Mouse (Mus musculus) forebrain, embryonic 10.5 days (tissue): ENCODE results near the gene Gm14214. TPM values are rescaled to one million over a fixed set of nuclear protein-coding genes. Genes with fewer than 3 reads are reported as not detected.

ENCODE experiments used
- DNase-seq: peaks from one replicate; pipeline ENCODE4 v3.0.0-alpha.2; 2017; ENCODE audit warnings: low spot score; ENCODE audit errors: extremely low spot score
- H3K27ac ChIP-seq: fragments of 300-500 bp; sonication (generic); 2 replicates; pipeline ENCODE4 v1.5.1; 2016; ENCODE audit warnings: mild to moderate bottlenecking
- H3K27me3 ChIP-seq: fragments of 300-500 bp; sonication (generic); 2 replicates; pipeline ENCODE4 v1.6.1; 2016; ENCODE audit warnings: mild to moderate bottlenecking; ENCODE audit not compliant: poor library complexity, severe bottlenecking
- H3K36me3 ChIP-seq: fragments of 300-500 bp; sonication (generic); replicated peaks from 2 replicates; pipeline ENCODE4 v1.6.1; 2016; ENCODE audit warnings: mild to moderate bottlenecking, moderate library complexity
- H3K4me1 ChIP-seq: fragments of 300-500 bp; sonication (generic); 2 replicates; pipeline ENCODE4 v1.6.1; 2016
- H3K4me3 ChIP-seq: fragments of 300-500 bp; sonication (generic); 2 replicates; pipeline ENCODE4 v1.5.1; 2016; ENCODE audit warnings: mild to moderate bottlenecking, moderate library complexity
- H3K9me3 ChIP-seq: fragments of 300-500 bp; sonication (generic); 2 replicates; pipeline ENCODE4 v1.6.1; 2016; ENCODE audit warnings: mild to moderate bottlenecking, moderate library complexity
- WGBS: fragments of 180-500 bp; shearing (Covaris S2); methylation state at CpG from one replicate; pipeline ENCODE4 v1.1.7; 2016; 5-methylcytosine and 5-hydroxymethylcytosine counted together
- polyA plus RNA-seq: library from polyadenylated mRNA; unstranded; fragments of >200 nt; fragmentation: Nextera tagmentation; extraction: Ambion mirVana; gene quantifications from 2 replicates; pipeline ENCODE4 v1.2.1, GENCODE M21; 2016

The Gm14214 gene
- polyA plus RNA-seq, 1 experiment from 2014 or later, result not detected

- Histone ChIP-seq H3K27ac (no peak overlapping the region), H3K9me3 (peaks cover 8% of the 10 kb centered on the region), H3K4me1 (peaks cover 7% of the 10 kb centered on the region), H3K36me3 (no peaks in the 10 kb centered on the region), H3K27me3 (no peaks in the 10 kb centered on the region), H3K4me3 (no peak overlapping the region)
- DNase-seq, result no peak
- WGBS, result 78% methylated on average over 9 of the region's 9 CpGs
Observed at GRCm38 (mm10) chr2:154764828-154765497, 4.9 kb downstream of the Gm14214 start.

DNA sequence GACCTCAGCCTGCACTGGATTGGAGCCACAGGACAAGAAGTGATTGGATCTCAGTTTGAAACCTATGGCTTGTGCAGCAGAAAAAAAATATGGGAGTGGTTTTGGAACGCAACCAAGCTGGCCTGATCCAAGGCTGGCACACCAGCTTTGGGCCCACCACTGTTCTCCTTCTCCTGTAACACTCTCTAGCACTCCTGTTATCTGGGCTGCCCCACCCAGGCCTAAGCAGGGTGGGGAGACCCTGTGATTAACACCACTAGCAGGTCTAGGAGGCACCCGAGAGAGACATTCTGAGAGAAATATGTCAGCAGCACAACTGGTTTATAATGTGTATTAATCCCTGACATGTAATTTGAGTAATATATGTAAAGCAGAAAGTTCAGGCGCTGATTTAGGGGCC lies 6.6 kb downstream of the Gm14214 start:
- Histone ChIP-seq H3K27me3 (no peaks in the 10 kb centered on the region), H3K4me3 (no peak overlapping the region), H3K9me3 (peaks cover 8% of the 10 kb centered on the region), H3K27ac (no peak overlapping the region), H3K4me1 (peaks cover 7% of the 10 kb centered on the region), H3K36me3 (no peaks in the 10 kb centered on the region)
- DNase-seq, result no peak
- 88% methylated on average over 3 of the region's 3 CpGs for WGBS

DNA sequence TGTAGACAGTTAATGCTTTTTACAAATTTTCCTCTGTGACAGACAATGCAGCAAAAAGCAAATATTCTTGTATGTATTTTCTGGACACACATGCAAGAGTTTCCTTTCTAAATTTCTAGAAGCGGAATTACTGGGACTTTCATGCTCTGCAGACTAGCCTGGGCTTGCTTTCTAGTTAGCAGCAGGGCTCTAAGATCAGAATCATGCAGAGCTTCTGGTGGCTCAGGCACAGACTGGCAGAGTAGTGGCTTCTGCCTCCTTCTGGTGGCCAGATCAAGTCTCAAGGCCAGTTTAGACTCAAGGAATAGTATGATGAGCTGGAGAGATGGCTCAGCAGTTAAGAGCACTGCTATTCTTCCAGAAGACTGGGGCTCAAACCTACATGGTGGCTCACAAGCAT lies 11.4 kb downstream of the Gm14214 start:
- DNase-seq, result no peak
- WGBS, result 86% methylated on average over 1 of the region's 1 CpGs
- peaks cover 8% of the 10 kb centered on the region for H3K9me3 ChIP-seq
- no peaks in the 10 kb centered on the region for H3K36me3 ChIP-seq
- H3K27ac ChIP-seq, result no peak overlapping the region
- H3K4me3 ChIP-seq, result no peak overlapping the region
- H3K27me3 ChIP-seq, result no peaks in the 10 kb centered on the region
- peaks cover 6% of the 10 kb centered on the region for H3K4me1 ChIP-seq

GRCm38 (mm10) chr2:154757691-154758090 lies 12.1 kb downstream of the Gm14214 start:
- Histone ChIP-seq H3K27me3 (no peaks in the 10 kb centered on the region), H3K9me3 (peaks cover 8% of the 10 kb centered on the region), H3K4me1 (no peaks in the 10 kb centered on the region), H3K27ac (no peak overlapping the region), H3K36me3 (no peaks in the 10 kb centered on the region), H3K4me3 (no peak overlapping the region)
- WGBS, result 90% methylated on average over 5 of the region's 5 CpGs
- DNase-seq, result no peak

DNA sequence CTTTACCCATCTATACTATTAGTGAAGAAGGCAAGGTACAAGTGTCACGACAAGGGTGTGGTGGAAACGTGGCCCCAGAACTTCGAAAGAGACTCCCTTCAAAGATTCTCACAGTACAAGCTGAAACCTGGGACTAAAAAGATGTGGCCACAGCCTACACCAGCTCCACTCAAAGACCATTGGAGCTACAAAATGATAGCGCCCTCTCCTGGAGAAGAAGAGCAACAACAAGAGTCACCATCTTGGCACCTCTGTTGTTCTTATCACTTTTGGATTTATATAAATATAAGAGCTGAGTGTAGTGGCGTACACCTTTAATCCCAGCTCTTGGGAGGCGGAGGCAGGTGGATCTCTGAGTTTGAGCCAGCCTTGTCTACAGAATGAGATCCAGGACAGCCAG lies 14.0 kb downstream of the Gm14214 start:
- no peak for DNase-seq
- H3K9me3 ChIP-seq, result peaks cover 4% of the 10 kb centered on the region
- H3K36me3 ChIP-seq, result no peaks in the 10 kb centered on the region
- no peak overlapping the region for H3K27ac ChIP-seq
- WGBS, result 57% methylated on average over 6 of the region's 6 CpGs
- no peak overlapping the region for H3K4me3 ChIP-seq
- peaks cover 7% of the 10 kb centered on the region for H3K4me1 ChIP-seq
- peaks cover 12% of the 10 kb centered on the region for H3K27me3 ChIP-seq

DNA sequence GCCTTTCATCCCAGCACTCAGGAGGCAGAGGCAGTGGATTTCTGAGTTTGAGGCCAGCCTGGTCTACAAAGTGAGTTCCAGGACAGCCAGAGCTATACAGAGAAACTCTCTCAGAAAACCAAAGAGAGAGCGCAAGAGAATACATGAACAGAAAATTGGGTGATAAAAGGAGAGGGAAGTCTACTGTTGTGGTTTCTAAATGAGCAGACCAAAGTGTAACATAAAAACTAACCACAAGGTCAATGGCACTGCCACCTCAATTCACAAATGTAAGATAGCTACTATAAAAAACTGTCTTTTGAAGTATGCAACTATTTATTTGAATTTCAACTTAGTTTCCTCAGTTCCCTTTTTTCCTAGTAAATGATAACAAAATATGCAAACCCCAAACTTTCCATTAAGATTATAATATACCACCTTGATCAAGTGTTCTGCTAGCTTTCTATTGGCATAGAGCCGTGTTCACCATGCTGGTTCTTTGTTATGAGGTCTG lies 15.7 kb downstream of the Gm14214 start:
- no peaks in the 10 kb centered on the region for H3K36me3 ChIP-seq
- peaks cover 19% of the 10 kb centered on the region for H3K27me3 ChIP-seq
- 87% methylated on average over 2 of the region's 2 CpGs for WGBS
- no peak overlapping the region for H3K4me3 ChIP-seq
- H3K27ac ChIP-seq, result no peak overlapping the region
- DNase-seq, result no peak
- H3K9me3 ChIP-seq, result no peaks in the 10 kb centered on the region
- peaks cover 16% of the 10 kb centered on the region for H3K4me1 ChIP-seq

- no peak for DNase-seq
- Histone ChIP-seq H3K4me1 (peaks cover 23% of the 10 kb centered on the region), H3K9me3 (no peaks in the 10 kb centered on the region), H3K27ac (no peak overlapping the region), H3K27me3 (peaks cover 19% of the 10 kb centered on the region), H3K36me3 (no peaks in the 10 kb centered on the region), H3K4me3 (no peak overlapping the region)
- 52% methylated on average over 8 of the region's 8 CpGs for WGBS
Observed at GRCm38 (mm10) chr2:154751924-154752323, 17.9 kb downstream of the Gm14214 start.

- Histone ChIP-seq H3K27ac (0 out of 2 replicates have a peak overlapping the region, but pooled peaks have one; percentile 6), H3K9me3 (no peaks in the 10 kb centered on the region), H3K36me3 (no peaks in the 10 kb centered on the region), H3K4me3 (peak overlapping the region; percentile 18; the same call in 1 of the 2 replicates), H3K27me3 (peaks cover 23% of the 10 kb centered on the region), H3K4me1 (peaks cover 23% of the 10 kb centered on the region)
- WGBS, result 49% methylated on average over 23 of the region's 23 CpGs
- peak; percentile 27 for DNase-seq
Observed at GRCm38 (mm10) chr2:154749046-154750036, 20.5 kb downstream of the Gm14214 start.

- WGBS, result 90% methylated on average over 2 of the region's 2 CpGs
- Histone ChIP-seq H3K4me3 (no peak overlapping the region), H3K36me3 (no peaks in the 10 kb centered on the region), H3K4me1 (peaks cover 25% of the 10 kb centered on the region), H3K27me3 (peaks cover 23% of the 10 kb centered on the region), H3K27ac (no peak overlapping the region), H3K9me3 (no peaks in the 10 kb centered on the region)
- no peak for DNase-seq
Observed at GRCm38 (mm10) chr2:154748383-154748782, 21.4 kb downstream of the Gm14214 start.

DNA sequence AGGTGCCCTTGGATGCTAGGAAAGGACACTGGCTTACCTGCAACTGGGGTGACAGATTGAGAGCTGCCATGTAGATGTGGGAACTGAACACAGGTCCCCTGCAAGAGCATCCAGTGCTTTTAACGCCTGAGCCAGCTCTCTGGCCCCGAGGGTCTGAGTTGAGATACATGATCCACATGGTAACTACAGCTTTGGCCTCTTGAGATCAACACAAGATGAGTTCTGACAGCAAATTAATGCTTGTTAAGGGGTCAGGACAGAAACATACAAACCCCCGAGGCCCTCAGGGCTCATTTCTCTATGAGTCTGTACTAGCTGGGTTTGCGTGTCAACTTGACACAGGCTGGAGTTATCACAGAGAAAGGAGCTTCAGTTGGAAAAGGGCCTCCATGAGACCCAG lies 25.9 kb downstream of the Gm14214 start:
- WGBS, result 74% methylated on average over 4 of the region's 4 CpGs
- H3K36me3 ChIP-seq, result no peaks in the 10 kb centered on the region
- no peak overlapping the region for H3K4me3 ChIP-seq
- DNase-seq, result no peak
- H3K27ac ChIP-seq, result no peak overlapping the region
- H3K9me3 ChIP-seq, result no peaks in the 10 kb centered on the region
- peaks cover 15% of the 10 kb centered on the region for H3K4me1 ChIP-seq
- H3K27me3 ChIP-seq, result peaks cover 4% of the 10 kb centered on the region; the same call in 1 of the 2 replicates

DNA sequence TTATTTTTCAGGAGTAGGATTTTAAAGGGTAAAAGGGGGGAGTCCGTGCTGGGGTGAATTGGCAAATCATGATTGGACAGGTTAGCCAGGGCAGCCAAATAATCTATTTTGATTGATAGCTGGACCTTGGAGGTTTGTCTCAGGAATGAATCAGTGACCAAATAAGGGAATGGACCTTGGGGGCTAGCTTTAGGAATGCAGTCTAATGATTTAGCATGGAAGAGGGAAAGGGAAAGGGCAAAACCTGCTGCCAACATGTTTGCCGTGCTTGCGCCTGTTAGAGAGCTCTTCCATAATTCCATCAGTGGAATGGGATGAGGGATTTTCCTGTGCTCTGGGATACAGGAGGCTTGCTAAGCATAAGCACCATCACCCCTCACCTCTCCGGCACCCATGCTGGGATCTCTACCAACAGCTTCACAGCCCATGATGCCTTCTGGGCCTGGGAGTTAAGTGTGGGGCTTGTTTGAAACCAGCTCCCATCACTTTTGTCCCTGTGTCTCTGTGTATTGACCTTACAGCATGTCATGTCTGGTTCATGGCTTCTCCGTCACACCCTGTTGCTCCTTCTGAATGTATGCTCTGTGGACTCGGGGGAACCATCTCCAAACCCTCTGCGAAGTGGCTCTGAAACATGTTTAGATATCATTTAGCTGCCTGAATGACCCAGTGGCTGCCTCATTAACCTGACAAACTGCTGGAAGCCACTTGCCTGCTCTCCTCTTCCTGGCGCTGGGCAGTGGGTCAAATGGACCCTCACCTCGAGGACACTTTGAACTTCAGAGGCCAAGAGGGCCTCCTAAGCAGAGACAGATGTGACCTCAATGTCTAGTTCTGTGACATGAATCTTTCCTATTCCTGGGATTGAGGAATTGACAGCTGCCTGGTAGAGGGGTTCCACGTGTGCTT lies 26.7 kb downstream of the Gm14214 start:
- peaks cover 11% of the 10 kb centered on the region for H3K4me1 ChIP-seq
- H3K27ac ChIP-seq, result no peak overlapping the region
- WGBS, result 70% methylated on average over 10 of the region's 10 CpGs
- H3K9me3 ChIP-seq, result no peaks in the 10 kb centered on the region
- H3K4me3 ChIP-seq, result no peak overlapping the region
- H3K27me3 ChIP-seq, result peaks cover 4% of the 10 kb centered on the region; the same call in 1 of the 2 replicates
- no peak for DNase-seq
- no peaks in the 10 kb centered on the region for H3K36me3 ChIP-seq

GRCm38 (mm10) chr2:154738621-154739020 lies 31.2 kb downstream of the Gm14214 start:
- WGBS, result 93% methylated on average over 5 of the region's 5 CpGs
- no peak overlapping the region for H3K4me3 ChIP-seq
- H3K36me3 ChIP-seq, result no peaks in the 10 kb centered on the region
- no peak for DNase-seq
- no peaks in the 10 kb centered on the region for H3K9me3 ChIP-seq
- no peak overlapping the region for H3K27ac ChIP-seq
- peaks cover 25% of the 10 kb centered on the region for H3K4me1 ChIP-seq
- H3K27me3 ChIP-seq, result no peaks in the 10 kb centered on the region
